Mouse (Mus musculus): ENCODE data around the gene Slc25a34.

Slc25a34 gene

DNA sequence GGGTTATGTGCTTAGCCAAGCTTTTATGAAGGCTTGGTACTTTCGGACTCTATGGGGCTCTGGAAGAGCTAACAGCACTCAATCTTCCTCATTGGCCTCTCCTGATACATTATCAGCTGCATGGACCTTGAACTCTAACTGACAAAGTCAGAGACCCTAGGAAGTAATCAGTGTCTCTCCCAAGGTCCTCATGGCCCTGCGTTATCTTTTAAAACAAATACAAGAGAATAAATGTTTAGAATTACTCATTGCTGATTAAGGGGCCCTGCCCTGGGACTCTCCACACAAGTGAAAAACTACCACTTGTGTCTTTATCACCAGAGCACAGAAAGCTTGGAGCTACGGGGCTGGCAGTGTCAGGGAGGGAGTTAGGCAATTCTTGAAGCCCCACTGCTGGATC, 44.8 kb downstream of the Slc25a34 start:
- DNase-seq = no peak

DNA sequence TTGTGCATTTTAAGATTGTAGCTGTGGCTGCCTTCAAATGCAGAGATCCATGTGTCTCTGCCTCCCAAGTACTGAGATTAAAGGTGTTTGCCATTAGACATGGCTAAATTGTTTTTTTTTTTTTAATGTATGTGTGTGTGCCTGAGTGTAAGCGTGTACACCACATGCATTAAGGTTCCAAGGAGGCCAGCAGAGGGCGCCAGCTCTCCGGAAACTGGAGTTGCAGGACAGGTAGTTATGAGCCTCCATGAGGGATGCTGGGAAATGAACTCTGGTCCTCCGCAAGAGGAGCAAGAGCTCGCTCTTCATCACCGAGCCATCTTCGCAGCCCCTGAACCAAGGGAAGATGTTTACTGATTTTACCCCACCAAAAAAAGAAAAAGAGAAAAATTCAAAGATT, 46.7 kb downstream of the Slc25a34 start:
- DNase-seq = peak; percentile 45

DNA sequence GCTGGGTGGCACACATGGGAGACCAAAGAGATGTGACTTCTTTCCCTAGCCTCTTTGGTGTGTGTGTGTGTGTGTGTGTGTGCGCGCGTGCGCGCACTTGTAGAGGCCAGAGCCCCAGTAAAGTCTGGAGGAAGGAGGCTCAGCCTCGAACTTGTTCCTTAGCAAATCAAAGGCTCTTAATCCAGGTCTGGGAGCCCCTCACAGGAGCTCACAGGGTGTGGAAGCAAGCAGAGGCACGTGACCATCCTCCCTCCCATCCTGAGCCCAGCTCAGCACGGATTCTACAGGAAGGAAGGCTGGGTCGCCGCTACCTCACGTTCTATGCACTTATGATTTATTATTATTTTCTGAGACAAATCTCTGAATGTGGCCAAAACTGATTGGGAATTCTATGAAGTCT, 47.2 kb downstream of the Slc25a34 start:
- no peak for DNase-seq

DNA sequence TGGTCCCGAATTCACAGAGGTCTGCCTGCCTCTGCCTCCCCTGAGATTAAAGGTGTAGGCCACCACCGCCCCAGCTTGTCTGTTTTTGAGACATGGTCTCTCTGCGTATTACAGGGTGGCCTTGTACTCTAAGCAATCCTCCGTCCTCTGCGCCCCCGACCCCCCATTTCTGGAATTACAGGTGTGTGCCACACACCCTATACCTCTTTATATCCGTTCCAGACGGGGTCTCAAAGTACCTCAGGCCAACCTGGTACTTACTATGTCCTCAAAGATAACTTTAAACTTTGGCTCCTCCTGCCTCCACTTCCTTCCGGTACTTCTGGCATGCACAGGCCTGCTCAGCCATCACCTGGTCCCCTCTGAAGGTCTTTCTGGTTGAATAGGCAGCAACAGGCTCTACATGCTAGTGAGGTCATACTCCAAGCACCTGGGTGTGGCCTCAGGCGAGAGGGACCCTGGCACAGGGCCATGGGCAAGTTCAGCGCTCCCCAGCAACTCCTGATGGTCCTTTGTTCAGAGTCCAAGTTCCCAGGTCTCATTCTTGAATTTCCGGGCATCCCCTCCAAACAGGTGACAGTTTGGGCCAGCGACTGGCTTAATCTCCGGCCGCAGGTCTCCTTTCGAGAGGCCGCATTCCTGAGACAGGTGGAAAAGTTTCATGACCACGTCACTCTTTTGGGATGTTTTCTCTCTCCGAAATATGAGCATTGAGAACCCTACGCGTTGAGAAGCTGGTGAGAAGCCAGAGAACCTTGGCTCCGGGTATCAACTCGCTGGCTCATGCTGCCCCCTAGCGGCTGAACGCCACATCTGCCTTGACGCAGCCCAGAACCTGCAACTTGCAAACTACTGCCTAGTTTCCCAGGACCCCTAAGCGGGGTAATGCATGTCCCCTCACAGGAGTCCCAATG, 48.6 kb downstream of the Slc25a34 start:
- peak; percentile 95 for DNase-seq

DNA sequence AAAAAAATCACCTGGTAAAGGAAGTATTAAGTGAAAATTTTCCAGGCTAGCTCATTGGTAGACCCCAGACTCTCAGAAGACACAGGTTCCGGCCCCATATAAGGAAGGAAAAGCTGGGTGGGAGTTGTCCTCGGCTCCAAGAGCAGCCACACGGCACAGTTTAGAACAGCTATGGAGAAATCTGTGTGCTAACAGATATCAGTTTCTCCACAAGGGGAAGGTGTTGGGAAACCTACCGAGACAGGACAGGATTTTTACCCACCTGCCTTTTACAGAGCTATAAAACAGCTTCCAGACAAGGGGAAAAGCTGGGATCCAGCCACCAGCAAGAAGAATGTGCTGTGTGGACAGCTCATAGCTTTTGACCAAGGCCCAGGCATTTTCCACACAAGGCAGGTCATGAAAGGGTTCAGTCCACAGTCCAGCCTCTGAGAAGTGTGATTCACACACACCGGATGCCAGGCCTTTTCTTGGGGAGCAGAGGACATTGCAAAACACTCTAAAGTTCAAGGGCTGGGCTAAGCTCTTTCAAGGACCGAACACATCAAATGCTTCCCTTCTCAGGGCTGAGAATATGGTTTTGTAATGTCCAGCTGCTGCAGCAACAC, 50.2 kb downstream of the Slc25a34 start:
- DNase-seq = no peak

DNA sequence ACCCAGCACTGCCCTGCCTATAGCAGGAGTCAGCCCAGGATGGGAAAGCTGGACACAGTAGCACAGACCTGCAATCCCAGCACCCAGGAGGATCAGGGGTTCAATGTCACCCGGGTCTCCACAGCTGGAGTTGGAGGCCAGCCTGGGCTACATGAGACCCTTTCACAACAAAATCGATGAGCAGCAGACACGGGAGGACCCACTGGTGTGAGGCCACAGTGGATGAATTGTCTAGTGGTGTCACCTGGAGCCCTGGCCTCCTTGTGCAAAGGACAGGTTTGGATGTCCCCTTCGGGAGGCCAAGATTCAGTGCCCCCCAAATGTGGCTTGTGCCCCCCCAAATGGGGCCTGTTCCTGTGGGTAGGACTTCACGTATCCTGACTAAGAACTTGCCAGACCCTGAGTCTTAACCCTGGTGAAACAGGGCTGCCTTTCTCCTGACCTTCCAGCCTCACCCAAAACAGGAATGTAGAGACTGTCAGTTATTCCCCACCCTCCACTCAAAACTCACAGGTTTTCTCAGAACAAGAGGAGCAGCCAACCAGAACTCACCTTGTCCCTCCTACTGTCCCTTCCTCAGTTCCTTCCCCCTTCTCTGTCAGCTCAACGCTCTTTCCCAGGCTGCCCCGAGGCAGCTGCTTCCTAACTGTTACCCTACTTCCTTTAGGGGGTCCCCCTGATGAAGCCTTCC, 50.8 kb downstream of the Slc25a34 start:
- DNase-seq = no peak

DNA sequence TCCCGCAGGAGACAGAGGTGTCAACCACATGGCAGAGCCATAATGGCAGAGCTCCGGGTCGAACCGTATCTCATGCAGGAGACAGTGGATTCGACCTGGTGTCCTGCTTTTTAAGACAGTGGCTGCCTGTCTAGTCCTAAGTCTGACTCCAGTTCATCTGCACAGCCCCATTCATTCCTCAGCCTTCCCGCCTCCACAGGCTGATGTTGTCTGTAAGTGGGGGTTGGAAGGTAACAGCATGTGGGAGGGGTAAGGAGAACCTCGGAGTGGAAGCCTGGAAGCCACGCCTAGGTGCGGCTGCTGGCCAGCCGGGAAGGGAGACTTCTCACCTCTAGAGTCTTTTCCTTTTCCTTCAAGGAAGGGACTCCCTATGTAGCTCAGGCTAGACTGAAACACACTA, 51.7 kb downstream of the Slc25a34 start:
- no peak for DNase-seq

DNA sequence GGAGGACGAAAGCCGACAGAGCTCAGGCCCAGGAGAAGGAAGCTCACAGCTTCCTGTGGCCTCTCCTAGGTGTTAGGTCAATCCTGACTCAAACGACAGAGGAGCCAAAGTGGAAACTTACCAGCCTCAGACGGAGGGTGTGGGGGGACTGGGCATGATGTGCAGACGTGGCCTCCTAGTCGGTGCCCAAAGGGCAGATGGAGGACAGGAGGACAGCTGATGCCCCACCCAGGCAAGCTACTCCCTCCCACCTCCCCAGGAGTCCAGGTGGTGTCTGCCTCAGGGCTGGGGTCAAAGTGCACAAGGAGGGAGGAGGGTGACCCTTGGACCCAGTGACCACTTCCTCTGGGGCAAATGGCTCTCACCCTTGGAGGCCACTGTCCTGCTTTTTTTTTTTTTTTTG, 52.3 kb downstream of the Slc25a34 start:
- no peak for DNase-seq

DNA sequence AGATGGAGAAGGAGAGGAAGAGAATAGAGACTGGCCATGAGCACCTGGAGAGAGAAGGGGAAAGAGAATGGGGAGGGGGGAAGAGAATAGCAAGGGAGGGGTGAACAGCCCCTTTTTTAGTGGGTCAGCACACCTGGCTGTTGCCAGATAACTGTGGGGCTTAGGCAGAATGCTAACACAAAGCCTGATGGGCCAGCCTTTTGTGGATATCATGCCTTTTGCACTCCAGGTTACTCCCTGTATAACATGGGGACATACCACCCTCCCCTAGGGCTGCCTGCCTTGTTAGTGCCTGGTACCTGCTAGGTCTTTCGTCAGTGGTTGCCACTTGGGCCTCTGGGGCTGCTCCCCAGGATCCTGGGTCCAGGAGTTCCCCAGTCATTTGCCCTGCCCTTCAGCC, 52.8 kb downstream of the Slc25a34 start:
- no peak for DNase-seq

DNA sequence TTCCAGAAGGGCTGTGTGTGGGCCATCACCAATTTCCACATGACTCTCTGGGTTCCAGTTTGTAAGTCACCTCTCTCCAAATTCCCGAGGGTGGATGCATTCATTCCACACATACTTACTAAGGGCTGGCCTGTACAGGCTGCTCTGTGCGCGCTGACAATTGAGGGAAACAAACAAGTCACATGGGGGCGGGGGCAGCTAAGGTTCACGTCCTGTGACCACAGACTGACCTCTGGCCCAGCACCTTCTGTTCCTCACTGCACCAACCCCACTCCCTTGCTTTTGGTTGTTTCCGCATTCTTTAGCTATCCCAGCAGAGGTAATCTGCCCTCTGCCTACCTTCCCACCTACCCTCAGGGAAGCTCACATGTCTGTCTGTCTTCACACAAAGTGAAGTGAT, 53.6 kb downstream of the Slc25a34 start:
- no peak for DNase-seq

DNA sequence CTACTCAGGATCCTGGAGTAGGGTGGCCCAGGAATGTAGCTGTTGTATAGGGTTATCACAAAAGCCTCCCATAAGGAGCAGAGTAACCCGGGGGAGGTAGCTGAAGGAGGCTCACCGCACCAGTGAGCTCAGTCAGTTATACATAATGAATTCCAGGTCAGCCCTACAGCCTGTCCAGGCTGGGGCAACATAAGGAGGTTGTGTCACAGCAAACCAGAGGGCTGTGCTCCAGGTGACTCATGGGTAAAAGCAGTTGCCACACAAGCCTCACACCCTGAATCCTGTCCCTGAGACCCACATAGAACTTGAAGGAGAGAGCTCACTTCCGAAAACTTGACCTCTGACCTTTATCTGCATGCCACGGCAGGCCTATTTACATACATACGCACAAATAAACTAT, 54.7 kb downstream of the Slc25a34 start:
- DNase-seq = no peak

All from thymus, postnatal 4 days (tissue).